Mouse (Mus musculus): Measurements from ENCODE around the gene Ttc28. TPM values are rescaled to one million over a fixed set of nuclear protein-coding genes. Genes with fewer than 3 reads are reported as not detected.

Ttc28 gene
- total and polyA plus RNA-seq, 3 experiments = 1.1 to 1.8 TPM; not detected in 1

GRCm38 (mm10) chr5:111325813-111326212, 446.2 kb downstream of the Ttc28 start:
- TF ChIP-seq E2F4 (IDR thresholded peaks at IDR 0.05; ENCODE audit: borderline replicate concordance, low read depth, low read length) (no peak), BHLHE40 (IDR thresholded peaks at IDR 0.05; ENCODE audit: borderline replicate concordance, low read depth, low read length) (no peak), TCF12 (IDR thresholded peaks at IDR 0.05; ENCODE audit: low read depth, low read length) (no peak), ELF1 (IDR thresholded peaks at IDR 0.05; ENCODE audit: low read depth, low read length) (no peak), UBTF (IDR thresholded peaks at IDR 0.05; ENCODE audit: borderline replicate concordance, insufficient read depth, low read depth, low read length) (no peak)
- Histone ChIP-seq H3K27me3 (ENCODE audit: control insufficient read depth in 1 of 2, insufficient read depth in 2 of 2, low read length in 2 of 2) (peaks cover 0 to 8% of the 10 kb centered on the region in 2 experiments; a peak in 3 of 4 replicates), H3K9ac (ENCODE audit: control insufficient read depth, low read depth, low read length, poor library complexity, severe bottlenecking) (no peak overlapping the region), H3K36me3 (ENCODE audit: control insufficient read depth in 1 of 2, insufficient read depth in 2 of 2, low read length in 2 of 2) (peaks cover 0 to 8% of the 10 kb centered on the region in 2 experiments; a peak in 2 of 4 replicates), H3K4me1 (ENCODE audit: control insufficient read depth in 1 of 2, insufficient read depth in 2 of 2, low read length in 2 of 2) (peaks cover 10 to 16% of the 10 kb centered on the region in 2 experiments; a peak in 3 of 4 replicates), H3K79me2 (ENCODE audit: control insufficient read depth, insufficient read depth, low read length, poor library complexity) (peaks cover 7% of the 10 kb centered on the region), H3K9me3 (replicated peaks; ENCODE audit: insufficient read depth, low read length) (no peaks in the 10 kb centered on the region), H3K27ac (ENCODE audit: control insufficient read depth, low read depth, low read length) (no peak overlapping the region), H3K4me3 (ENCODE audit: control insufficient read depth in 1 of 2, insufficient read depth in 1 of 2, low read depth in 2 of 2, low read length in 2 of 2) (no peak overlapping the region)
- no peak for DNase-seq (ENCODE audit: low read depth, low spot score)

GRCm38 (mm10) chr5:111327420-111327819, 447.8 kb downstream of the Ttc28 start:
- TF ChIP-seq MAFK (IDR thresholded peaks at IDR 0.05; ENCODE audit: borderline replicate concordance, low read depth, low read length) (no peak), USF1 (IDR thresholded peaks at IDR 0.05; ENCODE audit: low read depth, low read length) (peak; percentile 45; the same call in 1 of the 2 replicates), MYC (IDR thresholded peaks at IDR 0.05; ENCODE audit: low read depth, low read length) (0 out of 2 replicates have a peak, but pooled peaks have one; percentile 74), MXI1 (IDR thresholded peaks at IDR 0.05; ENCODE audit: low read depth, low read length) (peak; percentile 80), GATA1 (IDR thresholded peaks at IDR 0.05; ENCODE audit: low read depth, low read length) (peak; percentile 23; the same call in 1 of the 2 replicates), SIN3A (IDR thresholded peaks at IDR 0.05; ENCODE audit: low read length) (0 out of 2 replicates have a peak, but pooled peaks have one; percentile 38), JUND (IDR thresholded peaks at IDR 0.05; ENCODE audit: low read depth, low read length) (no peak), EP300 (IDR thresholded peaks at IDR 0.05; ENCODE audit: low read depth in 1 of 2, low read length in 2 of 2) (peak in 1 of 2 experiments; percentile 12; a peak in 1 of 4 replicates), HCFC1 (IDR thresholded peaks at IDR 0.05; ENCODE audit: low read depth, low read length) (no peak), ETS1 (IDR thresholded peaks at IDR 0.05; ENCODE audit: low read depth, low read length) (peak; percentile 38; the same call in 1 of the 2 replicates), MAX (IDR thresholded peaks at IDR 0.05; ENCODE audit: low read length) (peak; percentile 66; the same call in 1 of the 2 replicates), RCOR1 (IDR thresholded peaks at IDR 0.05; ENCODE audit: low read depth, low read length) (no peak)
- H3K4me3 ChIP-seq (ENCODE audit: control insufficient read depth in 1 of 2, insufficient read depth in 1 of 2, low read depth in 2 of 2, low read length in 2 of 2) = no peak overlapping the region
- peaks cover 0 to 3% of the 10 kb centered on the region in 2 experiments; a peak in 1 of 4 replicates for H3K27me3 ChIP-seq (ENCODE audit: control insufficient read depth in 1 of 2, insufficient read depth in 2 of 2, low read length in 2 of 2)
- peaks cover 23% of the 10 kb centered on the region for H3K79me2 ChIP-seq (ENCODE audit: control insufficient read depth, insufficient read depth, low read length, poor library complexity)
- H3K9ac ChIP-seq (ENCODE audit: control insufficient read depth, low read depth, low read length, poor library complexity, severe bottlenecking) = peak overlapping the region; percentile 30; the same call in 1 of the 2 replicates
- DNase-seq (ENCODE audit: low read depth, low spot score) = peak; percentile 50
- peaks cover 12 to 21% of the 10 kb centered on the region in 2 experiments; a peak in 3 of 4 replicates for H3K4me1 ChIP-seq (ENCODE audit: control insufficient read depth in 1 of 2, insufficient read depth in 2 of 2, low read length in 2 of 2)
- peaks cover 0 to 16% of the 10 kb centered on the region in 2 experiments; a peak in 2 of 4 replicates for H3K36me3 ChIP-seq (ENCODE audit: control insufficient read depth in 1 of 2, insufficient read depth in 2 of 2, low read length in 2 of 2)
- H3K27ac ChIP-seq (ENCODE audit: control insufficient read depth, low read depth, low read length) = peak overlapping the region; percentile 16; the same call in 1 of the 2 replicates
- no peaks in the 10 kb centered on the region for H3K9me3 ChIP-seq (replicated peaks; ENCODE audit: insufficient read depth, low read length)

Measured in MEL (cell line).